Mouse (Mus musculus) induced T-regulatory cell, adult 2 months (primary cell): ENCODE results near the gene Gm20422.

ENCODE experiments used
- DNase-seq: peaks from one replicate; pipeline ENCODE4 v3.0.0-alpha.2; 2012; ENCODE audit warnings: low read depth

The Gm20422 gene

GRCm38 (mm10) chr8:69774503-69775148, at the start of gene Gm20422:
Gene Gm20422 (minus strand): TSS chr8:69774886.
- peak; percentile 97 for DNase-seq

GRCm38 (mm10) chr8:69822386-69823191, 47.9 kb upstream of the Gm20422 start, which contains the start of gene Lpar2:
Gene Lpar2 (plus strand): TSS chr8:69822429.
- peak; percentile 92 for DNase-seq

- DNase-seq: no peak
These were observed 47.3 kb upstream of the Gm20422 start for GRCm38 (mm10) chr8:69821971-69822385.

DNA sequence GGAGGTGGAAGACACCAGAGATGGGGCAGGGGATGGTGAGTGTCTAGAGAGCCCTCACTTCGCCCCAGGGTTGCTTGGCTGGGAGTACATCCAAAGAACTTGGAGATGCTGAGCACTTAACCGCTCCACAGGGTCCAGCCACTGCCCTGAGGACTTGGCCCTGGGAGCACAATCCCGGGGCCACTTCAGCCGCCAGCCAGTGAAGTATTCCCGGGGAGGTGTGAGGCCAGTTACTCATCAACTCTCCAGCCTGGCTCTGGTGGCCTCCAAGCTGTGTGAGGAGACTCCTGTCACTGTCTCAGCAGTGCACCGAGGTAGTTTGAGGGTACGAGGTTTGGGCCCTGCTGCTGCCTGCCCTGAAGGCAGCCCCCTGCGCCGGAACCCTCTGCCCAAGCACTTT, 45.8 kb upstream of the Gm20422 start:
- DNase-seq: no peak

GRCm38 (mm10) chr8:69815396-69815795, 40.7 kb upstream of the Gm20422 start:
- DNase-seq: no peak

DNA sequence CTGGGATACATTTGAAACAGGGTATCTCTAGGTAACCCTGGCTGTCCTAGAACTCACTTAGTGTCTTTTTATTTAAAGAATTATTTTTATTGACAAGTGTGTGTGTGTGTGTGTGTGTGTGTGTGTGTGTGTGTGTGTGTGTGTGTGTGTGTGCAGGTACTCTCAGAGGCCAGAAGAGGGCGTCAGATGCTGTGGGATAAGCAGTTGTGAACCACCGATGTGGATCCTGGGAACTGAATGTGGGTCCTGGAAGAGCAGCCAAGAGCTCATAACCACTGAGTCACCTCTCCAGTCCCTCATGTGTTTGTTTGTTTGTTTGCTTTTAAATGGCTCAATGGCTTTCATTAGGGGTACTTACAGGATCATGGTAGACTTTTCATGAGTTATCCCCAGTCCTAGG, 40.2 kb upstream of the Gm20422 start:
- no peak for DNase-seq

DNA sequence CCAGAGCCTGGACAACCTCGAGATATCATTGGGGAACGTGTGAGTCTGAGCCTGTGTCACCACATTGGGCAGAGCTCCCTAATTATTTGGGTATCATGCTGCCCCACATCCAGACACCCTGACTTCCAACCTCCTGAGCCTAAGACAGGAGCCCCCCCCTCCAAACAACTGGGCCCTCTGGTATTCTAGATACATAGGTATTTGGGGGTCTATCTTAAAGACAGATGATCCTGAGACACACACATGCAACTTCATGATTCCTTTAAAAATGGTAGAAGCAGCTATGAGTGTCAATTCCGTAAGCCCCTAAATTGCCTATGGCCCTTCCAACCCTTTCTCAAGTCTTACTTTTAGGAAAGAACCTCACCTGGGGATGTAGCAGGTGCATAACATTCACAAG, 35.1 kb upstream of the Gm20422 start:
- no peak for DNase-seq

DNA sequence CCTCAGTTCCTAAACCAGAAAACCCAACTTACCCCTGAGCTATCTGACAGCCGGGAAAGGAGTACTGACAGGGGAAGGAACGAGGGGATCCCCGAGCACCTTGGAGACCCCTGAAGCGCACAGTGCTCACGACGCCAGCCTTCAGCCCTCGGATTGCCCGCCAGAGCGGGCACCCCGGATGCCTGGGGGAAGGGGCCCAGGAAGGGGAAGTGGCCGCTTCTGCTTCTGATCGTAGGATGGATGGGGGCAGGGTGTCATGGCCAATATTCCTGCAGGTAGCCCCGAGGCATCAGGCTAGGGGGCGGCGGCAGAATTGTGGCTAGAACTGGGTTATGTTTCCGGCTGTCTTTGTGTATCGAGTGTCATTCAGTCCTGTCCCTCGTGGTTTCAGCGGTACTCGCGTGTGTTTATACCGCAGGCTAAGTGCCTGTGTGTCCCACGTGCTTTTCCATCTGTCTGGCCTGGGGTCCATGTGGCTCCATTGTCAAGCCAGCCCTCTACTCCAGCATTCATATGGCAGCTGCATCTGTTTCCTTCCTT, 34.2 kb upstream of the Gm20422 start:
- peak; percentile 75 for DNase-seq

DNA sequence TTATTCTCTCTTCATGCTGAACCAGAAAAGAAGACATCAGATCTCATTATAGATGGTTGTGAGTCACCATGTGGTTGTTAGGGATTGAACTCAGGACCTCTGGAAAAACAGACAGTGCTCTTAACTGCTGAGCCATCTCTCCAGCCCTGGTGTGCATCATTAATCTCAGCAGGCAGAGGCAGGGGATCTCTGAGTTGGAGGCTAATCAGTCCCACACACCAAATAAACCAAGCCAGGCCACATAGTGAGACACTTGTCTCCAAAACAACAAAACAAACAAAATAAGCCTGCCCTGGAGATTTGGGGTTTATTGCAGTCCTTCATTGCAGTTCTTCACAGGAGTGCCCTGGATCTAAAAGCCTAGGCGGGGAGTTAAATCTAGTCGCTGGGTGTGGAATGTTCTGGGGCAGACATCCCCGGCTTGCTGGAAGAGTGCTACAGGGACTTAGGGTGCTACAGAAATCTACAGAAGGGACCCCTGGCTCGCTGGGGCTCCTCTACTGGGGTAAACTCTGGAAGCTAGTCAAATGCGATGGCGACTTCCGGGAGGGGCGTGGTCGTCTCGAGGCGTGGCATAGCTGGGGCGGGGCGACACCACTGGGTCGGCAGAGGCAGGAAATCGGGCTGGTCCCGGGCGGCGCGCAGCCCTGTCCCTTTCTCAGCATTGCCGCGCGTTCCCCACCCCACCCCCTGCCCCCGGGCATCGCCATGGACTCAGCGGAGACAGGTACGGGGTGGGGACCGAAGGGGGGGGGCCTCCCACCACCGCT, 33.6 kb upstream of the Gm20422 start, which contains the start of gene Gmip:
Gene Gmip (plus strand): TSS at position 586 of the 770 bp plus-strand sequence.
- DNase-seq: peak; percentile 94

- no peak for DNase-seq
These were observed 32.5 kb upstream of the Gm20422 start for GRCm38 (mm10) chr8:69807236-69807635.

DNA sequence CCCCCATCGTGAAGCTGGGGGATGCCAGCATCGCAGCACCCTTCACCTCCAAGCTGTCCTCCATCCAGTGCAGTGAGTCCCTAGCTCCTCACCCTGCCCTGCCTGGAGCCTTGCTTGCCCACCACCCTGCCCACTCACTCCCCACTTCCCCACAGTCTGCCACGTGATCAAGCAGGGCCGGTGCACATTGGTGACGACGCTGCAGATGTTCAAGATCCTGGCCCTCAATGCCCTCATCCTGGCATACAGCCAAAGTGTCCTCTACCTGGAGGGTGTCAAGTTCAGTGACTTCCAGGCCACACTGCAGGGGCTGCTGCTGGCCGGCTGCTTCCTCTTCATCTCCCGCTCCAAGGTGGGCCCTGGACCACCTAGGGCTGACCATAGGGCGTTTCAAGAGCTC, 30.8 kb upstream of the Gm20422 start:
- DNase-seq: no peak

DNA sequence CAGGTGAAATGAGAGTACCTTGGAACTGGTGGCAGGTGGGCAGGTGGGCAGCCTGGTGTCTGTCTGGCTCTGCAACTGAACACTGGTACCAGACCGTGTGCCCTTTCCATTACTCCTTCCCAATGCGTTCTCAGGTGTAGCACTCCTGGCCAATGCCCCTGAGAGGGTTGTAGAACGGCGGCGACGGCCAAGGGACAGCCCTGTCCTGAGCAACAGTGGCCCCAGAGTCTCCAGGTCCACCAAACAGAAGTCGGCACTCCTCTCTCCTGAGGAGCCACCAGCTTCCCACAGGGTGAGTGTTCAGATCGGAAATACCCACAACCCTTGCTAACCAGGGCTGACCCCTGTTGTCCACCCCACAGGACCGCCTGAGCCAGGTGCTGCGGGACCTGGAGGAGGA, 30.4 kb upstream of the Gm20422 start:
- no peak for DNase-seq

- DNase-seq: no peak
These were observed 29.9 kb upstream of the Gm20422 start for GRCm38 (mm10) chr8:69804537-69804936.

DNA sequence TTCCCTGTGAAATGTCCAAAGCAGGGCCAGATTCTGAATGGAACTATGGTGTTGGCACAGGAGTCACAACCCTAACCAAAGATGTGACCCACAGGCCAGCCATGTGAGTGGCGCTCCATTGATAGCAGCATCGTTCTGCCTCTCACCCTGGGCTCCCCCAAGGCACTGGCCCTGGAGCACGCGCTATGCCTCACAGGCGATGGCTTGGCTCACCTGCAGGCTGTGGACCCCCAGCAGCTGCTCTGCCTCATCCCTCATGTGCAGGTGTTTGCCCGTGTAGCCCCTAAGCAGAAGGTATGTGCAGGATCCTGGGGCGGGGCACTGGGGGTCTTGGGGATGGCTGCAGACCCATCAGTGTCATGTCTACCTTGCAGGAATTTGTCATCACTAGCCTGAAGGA, 28.7 kb upstream of the Gm20422 start:
- DNase-seq: no peak

DNA sequence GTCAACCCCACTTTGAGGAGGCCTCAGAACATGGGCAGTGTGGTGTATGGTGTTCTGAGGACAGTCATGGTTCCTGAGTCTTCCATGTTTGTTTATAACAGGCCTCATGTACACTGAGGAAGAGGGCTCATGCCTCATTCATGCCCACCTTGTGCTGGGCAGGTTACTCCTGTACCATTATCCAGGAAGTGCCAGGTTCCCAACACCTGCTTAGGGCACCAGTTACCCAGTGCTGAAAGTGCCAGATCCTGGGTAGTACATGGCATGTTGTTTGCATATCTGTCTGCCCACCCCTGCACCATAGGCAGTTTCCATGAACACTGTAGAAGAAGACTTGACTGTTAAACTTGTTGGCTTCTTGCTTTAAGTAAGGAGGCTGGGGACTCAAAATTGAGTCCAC, 27.5 kb upstream of the Gm20422 start:
- no peak for DNase-seq

DNA sequence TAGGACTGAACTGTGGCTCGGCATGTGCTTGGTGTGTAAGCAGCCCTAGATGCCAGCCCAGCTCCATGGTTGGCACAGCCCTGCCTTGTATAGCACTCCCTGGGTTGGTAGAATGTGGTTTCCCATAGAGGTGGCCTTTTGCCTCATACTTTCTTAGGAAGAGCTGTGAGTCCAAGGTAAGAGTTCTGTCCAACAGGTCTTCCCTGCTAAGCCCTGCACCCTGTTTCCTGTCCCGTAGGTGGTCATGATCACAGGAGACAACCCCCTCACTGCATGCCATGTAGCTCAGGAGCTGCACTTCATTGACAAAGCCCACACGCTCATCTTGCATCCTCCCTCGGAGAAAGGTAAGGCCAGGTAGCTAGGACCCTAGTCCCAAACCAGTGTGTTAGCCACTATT, 27.1 kb upstream of the Gm20422 start:
- DNase-seq: no peak

DNA sequence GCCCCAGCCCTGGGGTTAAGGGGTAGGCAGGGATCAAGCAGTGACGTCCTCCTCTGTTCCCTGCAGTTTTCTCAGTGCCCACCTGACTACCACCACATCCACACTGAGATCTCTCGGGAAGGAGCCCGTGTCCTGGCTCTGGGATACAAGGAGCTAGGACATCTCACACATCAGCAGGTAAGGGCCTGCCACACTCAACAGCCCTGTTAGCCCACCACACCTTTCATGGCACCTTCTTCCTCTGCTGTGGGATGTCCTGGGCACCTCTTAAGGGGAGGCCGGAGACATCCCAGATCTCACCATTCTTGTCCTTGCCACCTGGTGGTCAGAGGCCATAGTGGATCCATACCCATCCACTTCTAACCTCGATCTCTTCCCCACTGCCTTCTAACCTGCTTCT, 25.3 kb upstream of the Gm20422 start:
- DNase-seq: no peak

DNA sequence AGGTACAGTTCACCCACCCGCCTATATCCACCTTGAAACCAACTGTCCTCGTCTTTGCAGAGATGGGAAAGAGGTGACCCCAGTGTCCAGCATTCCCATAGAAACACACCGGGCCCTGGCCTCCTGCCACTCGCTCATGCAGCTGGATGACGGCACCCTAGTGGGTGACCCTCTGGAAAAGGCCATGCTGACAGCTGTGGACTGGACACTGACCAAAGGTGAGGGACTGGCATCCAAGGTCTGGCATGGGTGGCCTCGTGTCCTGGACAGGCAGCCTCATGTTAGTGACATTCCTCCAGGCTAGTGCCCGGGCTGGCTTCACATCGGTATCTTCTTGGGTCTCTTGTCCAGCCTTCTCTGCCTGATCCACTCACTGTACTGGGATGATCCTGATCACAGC, 24.6 kb upstream of the Gm20422 start:
- DNase-seq: no peak

- DNase-seq: no peak
These were observed 23.0 kb upstream of the Gm20422 start for GRCm38 (mm10) chr8:69797661-69798060.

GRCm38 (mm10) chr8:69796721-69797345, 22.1 kb upstream of the Gm20422 start:
- no peak for DNase-seq

DNA sequence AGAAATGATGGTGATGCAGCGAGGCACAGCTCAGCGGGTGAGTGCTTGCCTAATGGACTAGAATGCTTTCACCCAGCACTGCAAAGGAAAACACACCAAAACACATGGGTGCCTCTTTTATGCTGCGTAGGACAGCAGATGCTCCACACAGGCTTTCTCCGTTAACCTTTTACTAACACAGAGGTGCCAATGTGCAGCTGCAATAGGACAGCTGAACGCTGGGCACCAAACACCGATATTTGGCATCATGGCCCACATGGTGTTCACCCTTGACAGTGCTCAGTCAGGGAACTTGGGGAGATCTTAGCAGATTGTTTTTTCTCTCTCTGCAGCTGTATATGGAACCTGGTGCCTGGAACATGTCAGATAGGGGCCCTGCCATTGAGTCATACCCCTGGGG, 20.2 kb upstream of the Gm20422 start:
- no peak for DNase-seq

GRCm38 (mm10) chr8:69794096-69794495, 19.4 kb upstream of the Gm20422 start:
- DNase-seq: no peak
